Mouse (Mus musculus) common myeloid progenitor, adult 5-6 weeks (primary cell): ENCODE results near the gene Otub2. TPM values are rescaled to one million over a fixed set of nuclear protein-coding genes. Genes with fewer than 3 reads are reported as not detected.
A peak's percentile ranks its signal among the peaks of the same experiment; 100 is the strongest.

Source experiments
- ATAC-seq: replicated peaks from 2 replicates; pipeline ENCODE4 v1.8.0; 2016; ENCODE audit warnings: low read depth, mild to moderate bottlenecking, moderate TSS enrichment, inconsistent platforms; ENCODE audit not compliant: poor library complexity, severe bottlenecking
- total RNA-seq: library from RNA; stranded (forward); fragments of 200-1000, 187-1606 nt; gene quantifications from 2 replicates; pipeline ENCODE4 v1.2.3, GENCODE M21; 2017

Gene Otub2
- total RNA-seq, 1 experiment from 2014 or later: 4.2 TPM

- no peak for ATAC-seq
Observed at GRCm38 (mm10) chr12:103370861-103371260, 17.6 kb upstream of the Otub2 start.

GRCm38 (mm10) chr12:103371711-103372110 is 16.8 kb upstream of the Otub2 start:
- peak; percentile 57 for ATAC-seq

- peak; percentile 55 for ATAC-seq
Observed at GRCm38 (mm10) chr12:103373530-103374236, 14.8 kb upstream of the Otub2 start.

- no peak for ATAC-seq
Observed at GRCm38 (mm10) chr12:103376124-103376523, 12.4 kb upstream of the Otub2 start.

GRCm38 (mm10) chr12:103376774-103377173 is 11.7 kb upstream of the Otub2 start:
- no peak for ATAC-seq

GRCm38 (mm10) chr12:103380226-103380625 is 8.3 kb upstream of the Otub2 start:
- no peak for ATAC-seq

- no peak for ATAC-seq
Observed at GRCm38 (mm10) chr12:103389348-103389727, 856 bp downstream of the Otub2 start.

GRCm38 (mm10) chr12:103389982-103390381 is 1.5 kb downstream of the Otub2 start:
- ATAC-seq: 0 out of 2 replicates have a peak, but pooled peaks have one; percentile 8

GRCm38 (mm10) chr12:103391098-103391497 is 2.6 kb downstream of the Otub2 start:
- no peak for ATAC-seq

- ATAC-seq: peak; percentile 76
Observed at GRCm38 (mm10) chr12:103393528-103393927, 5.0 kb downstream of the Otub2 start.

- no peak for ATAC-seq
Observed at GRCm38 (mm10) chr12:103395486-103396275, 7.2 kb downstream of the Otub2 start.

GRCm38 (mm10) chr12:103396751-103397150 is 8.3 kb downstream of the Otub2 start:
- no peak for ATAC-seq

- no peak for ATAC-seq
Observed at GRCm38 (mm10) chr12:103404131-103404530, 15.6 kb downstream of the Otub2 start.

- no peak for ATAC-seq
Observed at GRCm38 (mm10) chr12:103407720-103408119, 19.2 kb downstream of the Otub2 start, which contains the start of gene 9330161L09Rik. TSS of gene 9330161L09Rik (minus strand) at chr12:103407820.

GRCm38 (mm10) chr12:103408144-103408543 is 19.7 kb downstream of the Otub2 start:
- no peak for ATAC-seq

GRCm38 (mm10) chr12:103425016-103425728 is 36.7 kb downstream of the Otub2 start:
- ATAC-seq: no peak

- peak; percentile 99 for ATAC-seq
Observed at GRCm38 (mm10) chr12:103425729-103426470, 37.4 kb downstream of the Otub2 start, which contains the start of gene Ddx24. TSS of gene Ddx24 (minus strand) at chr12:103425830.

- ATAC-seq: no peak
Observed at GRCm38 (mm10) chr12:103426710-103427109, 38.2 kb downstream of the Otub2 start.

- ATAC-seq: no peak
Observed at GRCm38 (mm10) chr12:103433430-103433829, 44.9 kb downstream of the Otub2 start.
